Mouse (Mus musculus) forelimb bud, embryonic 11.5 days (tissue): ENCODE results near the gene Tshz2.
"Not testable (repeated sequence)": the region's sequence is repeated elsewhere in the genome, so short reads cannot be mapped to it uniquely, and the experiment has no call there.

Experiments used
- DNase-seq: peaks from one replicate; pipeline ENCODE4 v3.0.0-alpha.2; 2012; ENCODE audit warnings: low read depth, low spot score

Tshz2 gene

DNA sequence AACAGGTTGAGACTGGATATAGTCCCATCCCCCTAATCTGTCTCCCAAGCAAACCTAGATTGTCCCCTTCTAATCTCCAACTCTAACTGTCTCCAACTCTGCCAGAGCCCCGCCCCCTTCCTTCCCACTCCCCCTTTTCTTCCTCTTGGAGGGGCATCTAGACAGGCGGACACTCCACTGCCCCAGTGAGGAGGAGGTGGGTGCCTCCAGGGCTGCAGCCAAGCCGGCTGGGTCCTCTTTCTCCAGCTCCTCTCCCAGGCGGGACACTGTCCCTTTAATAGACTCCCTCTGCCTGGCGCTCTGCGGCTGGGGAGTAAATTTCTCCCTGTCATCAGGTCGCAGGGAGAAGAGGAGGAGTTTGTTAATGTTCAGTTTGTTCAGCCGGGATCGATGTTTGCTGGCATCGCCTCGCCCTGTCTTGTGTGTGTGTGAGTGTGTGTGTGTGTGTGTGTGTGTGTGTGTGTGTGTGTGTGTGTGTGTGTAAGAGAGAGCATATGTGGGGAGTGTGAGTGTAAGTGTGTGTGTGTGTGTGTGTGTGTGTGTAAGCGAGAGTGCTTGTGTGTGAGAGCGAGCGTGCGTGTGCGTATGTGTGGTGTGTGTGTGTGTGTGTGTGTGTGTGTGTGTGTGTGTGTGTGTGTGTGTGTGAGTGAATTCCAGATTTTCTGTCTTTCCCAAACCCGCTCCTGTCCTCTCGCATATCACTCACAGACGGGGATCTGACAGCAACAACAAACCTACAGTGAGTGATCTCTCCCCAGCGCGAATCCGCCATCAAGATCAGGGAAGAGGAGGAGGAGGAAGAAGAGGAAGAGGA, at the start of gene Tshz2:
TSS of gene Tshz2 (plus strand) at position 676 of the 814 bp plus-strand sequence.
- DNase-seq: peak; percentile 76

GRCm38 (mm10) chr2:169583476-169583875, 49.3 kb upstream of the Tshz2 start:
- DNase-seq: no peak

DNA sequence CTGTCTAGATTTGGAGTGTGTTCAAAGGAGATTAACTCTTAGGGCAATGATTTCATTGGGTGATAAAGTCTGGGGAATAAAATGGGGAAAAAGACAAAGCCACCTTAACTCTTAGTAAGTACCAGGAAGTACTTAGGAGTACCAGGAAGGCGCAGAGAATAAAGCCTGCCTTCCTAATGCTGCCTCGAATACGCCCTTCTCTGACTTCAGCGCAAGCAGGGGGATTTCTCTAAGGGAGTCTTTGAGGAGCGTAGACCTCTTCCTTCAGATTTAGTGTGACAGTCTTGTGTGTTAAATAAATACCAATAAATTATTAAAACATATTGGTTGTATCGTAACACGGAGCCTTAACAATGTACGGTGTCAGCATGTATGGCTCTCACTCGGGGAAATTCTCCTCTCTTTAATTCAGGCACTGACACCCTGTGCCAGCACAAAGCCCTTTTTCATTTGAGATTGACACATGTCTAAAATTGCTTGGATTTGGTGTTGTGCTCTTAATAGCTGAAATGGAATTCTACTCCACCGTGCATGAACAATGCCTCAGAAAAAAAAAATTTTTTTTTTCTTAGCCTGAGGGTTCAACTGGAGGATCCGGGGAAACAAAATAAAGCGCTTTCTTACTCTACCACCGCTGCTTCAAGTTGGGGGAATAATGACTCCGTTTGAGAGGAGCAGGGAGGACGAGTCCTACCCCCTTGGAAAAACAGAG, 47.9 kb upstream of the Tshz2 start:
- no peak for DNase-seq

DNA sequence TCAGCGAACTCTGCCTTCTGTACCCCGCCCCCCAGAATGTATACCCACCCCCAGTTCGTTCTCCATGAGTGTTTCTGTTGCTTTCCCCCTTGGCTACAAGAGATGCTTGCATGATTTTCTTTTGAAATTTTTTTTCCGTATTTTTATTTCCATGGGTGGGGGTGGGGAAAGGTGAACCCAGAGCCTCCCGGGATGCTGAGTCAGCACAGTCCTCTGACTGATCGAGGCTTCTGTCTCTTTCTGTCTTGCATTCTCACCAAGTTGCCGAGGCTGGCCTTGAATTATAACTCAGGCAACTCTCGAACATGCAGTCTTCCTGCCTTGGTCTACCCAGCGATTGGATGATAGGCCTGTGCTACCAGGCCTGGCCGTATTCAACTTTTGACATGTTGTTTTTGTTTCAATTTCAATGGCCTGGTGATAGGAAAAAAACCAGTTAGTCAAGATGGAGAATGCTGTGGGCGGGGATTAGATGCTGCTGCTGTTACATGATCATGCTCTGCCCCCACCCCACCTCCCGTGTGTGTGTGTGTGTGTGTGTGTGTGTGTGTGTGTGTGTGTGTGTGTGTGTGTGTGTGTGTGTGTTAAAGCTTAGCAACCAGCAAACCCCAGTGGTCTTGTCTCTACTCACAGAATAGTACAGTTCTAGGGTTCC, 47.1 kb upstream of the Tshz2 start:
- DNase-seq: no peak

- no peak for DNase-seq
These were observed 46.1 kb upstream of the Tshz2 start for GRCm38 (mm10) chr2:169586688-169587087.

GRCm38 (mm10) chr2:169587645-169588044, 45.2 kb upstream of the Tshz2 start, which contains the start of gene Gm11011:
Gene Gm11011, minus strand, starts transcription at chr2:169587745.
- DNase-seq: not testable (repeated sequence)

GRCm38 (mm10) chr2:169589697-169590096, 43.1 kb upstream of the Tshz2 start:
- no peak for DNase-seq

DNA sequence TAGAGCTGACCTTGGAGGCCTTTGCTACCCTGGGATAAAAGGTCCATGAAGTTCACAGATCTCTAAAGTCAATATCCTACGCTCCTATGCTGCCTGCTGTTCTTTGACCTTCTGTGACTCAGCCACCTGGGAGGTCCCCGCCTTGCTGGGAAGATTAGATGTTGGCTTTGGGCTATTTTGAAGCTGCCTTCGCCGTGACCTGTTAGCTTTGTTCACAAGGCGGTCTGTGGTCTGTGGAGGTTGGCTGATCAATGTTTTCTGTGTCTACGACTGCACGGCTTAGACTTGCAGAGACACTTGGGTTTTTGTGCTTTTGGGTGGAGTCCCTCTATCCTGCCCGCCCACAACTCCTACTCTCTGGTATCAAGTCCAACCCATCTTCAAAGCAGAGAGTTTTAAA, 42.4 kb upstream of the Tshz2 start:
- DNase-seq: no peak

DNA sequence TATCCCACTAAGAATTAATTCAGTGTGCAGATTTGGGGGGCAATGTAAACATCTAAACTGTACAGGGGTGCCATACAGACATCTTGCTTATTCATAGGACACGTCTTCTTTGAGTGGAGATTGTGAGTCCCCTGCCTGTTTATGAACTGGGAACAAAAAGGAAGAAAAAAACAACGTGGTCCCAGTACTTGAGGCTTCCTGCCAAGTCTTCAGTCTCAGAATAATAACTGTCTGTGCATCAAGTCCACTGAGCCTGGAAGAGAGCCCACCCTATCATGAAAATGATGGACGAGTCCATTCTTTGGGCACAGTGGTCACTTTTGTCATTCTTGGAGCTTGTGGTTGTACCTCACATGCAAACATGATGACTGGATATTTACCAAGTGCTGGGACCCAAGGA, 39.1 kb upstream of the Tshz2 start:
- no peak for DNase-seq

GRCm38 (mm10) chr2:169597357-169597756, 35.5 kb upstream of the Tshz2 start:
- DNase-seq: no peak

- DNase-seq: no peak
These were observed 34.8 kb upstream of the Tshz2 start for GRCm38 (mm10) chr2:169597971-169598370.

DNA sequence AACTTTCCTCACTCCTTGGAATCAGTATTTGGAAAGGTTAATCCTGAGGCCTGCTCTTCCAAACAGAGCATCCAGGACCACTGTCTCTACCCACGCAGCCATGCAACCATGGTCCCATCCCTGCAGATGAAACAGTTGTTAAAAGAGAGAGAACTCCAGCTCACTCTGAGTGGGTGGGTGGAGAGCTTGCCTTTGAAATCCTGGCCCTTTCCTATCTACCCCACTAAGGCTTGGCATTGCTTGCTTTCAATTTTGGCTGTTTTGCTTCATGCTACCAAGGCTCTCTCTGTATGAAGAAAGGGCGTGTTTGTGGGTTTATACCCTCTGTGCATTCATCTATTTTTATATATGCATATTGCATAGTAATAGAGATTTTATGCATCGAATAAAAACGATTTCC, 33.2 kb upstream of the Tshz2 start:
- DNase-seq: no peak

DNA sequence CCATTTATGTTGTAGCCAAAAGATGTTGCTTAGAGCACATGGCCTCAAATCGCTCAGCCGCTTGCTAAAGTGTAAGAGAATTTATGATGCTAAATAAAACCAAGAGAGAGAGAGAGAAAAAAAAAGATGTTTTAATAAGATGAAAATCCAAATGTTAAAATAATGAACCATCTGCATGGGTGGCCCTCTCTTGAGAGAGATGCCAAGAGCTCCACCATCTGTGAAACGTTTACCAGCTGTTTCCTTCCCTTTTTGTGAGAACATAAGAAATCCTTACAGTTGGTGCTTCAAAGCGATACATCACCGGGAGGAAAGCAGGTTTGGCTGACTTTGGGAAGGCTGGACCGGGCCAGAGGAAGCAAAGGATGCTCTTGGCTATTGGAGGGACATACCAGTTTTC, 32.6 kb upstream of the Tshz2 start:
- no peak for DNase-seq

GRCm38 (mm10) chr2:169606901-169607678, 25.7 kb upstream of the Tshz2 start:
- DNase-seq: no peak

- no peak for DNase-seq
These were observed 25.0 kb upstream of the Tshz2 start for GRCm38 (mm10) chr2:169607787-169608186.

- peak; percentile 65 for DNase-seq
These were observed 22.9 kb upstream of the Tshz2 start for GRCm38 (mm10) chr2:169609956-169610355.

DNA sequence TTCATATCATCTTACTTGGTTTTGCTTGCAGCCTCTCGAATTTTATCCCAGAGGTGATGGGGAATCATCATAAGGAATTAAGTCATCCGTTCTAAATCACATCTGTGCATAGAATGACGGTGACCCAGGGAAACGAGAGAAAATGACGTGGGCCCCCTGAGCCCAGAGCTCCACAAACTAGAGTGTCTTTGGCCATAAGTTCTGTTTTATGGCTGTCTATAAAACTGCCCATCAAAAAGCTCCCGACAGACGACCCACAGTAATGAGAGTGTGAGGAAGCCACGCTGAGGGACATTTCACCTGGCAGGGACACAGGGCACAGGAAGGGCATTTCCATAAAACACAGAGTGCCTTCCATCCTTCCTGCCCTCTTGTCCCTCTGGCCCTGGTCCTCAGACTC, 21.9 kb upstream of the Tshz2 start:
- DNase-seq: no peak

DNA sequence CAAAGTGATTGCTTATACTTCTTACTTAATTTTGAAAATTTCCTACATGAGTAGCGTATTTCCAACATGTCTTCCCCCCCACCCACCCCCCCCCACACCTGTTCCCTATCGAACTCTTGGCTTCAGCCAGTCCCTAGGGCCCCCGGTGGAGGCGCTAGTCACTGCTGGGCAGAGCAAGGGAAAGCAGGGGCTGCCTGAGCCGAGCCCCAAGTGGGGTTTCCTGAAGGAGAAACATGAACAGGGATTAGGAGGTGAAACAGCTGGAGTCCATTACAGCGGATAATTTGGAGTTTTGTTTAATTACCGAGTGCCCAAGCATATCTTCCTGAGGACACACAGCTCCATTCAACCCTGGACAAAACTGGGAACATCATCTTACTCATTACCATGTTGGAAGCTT, 21.3 kb upstream of the Tshz2 start:
- peak; percentile 46 for DNase-seq

GRCm38 (mm10) chr2:169614683-169615082, 18.1 kb upstream of the Tshz2 start:
- no peak for DNase-seq

DNA sequence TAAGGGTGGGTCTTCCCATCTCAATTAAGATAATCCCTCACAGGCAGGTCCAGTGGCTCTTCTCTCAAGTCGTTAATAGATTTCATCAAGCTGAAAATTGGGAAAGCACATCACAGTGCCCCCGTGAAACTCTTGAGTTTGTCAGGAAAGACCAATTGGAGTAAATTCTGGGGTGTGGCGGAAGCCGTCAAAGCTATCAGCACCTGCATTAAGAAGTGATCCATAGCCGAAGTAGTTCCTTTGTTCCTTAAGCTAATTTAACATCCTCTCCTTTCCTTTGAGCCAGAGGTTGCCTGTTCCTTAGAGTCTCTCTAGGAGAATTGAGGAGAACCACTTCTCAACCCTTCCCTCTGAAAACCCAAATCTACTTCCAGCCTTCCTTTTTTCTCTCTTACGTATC, 16.8 kb upstream of the Tshz2 start:
- DNase-seq: no peak

GRCm38 (mm10) chr2:169621201-169621710, 11.6 kb upstream of the Tshz2 start:
- DNase-seq: peak; percentile 76
